Mouse (Mus musculus) neural tube, embryonic 12.5 days (tissue): ENCODE data around the gene Mlxip. TPM values are rescaled to one million over a fixed set of nuclear protein-coding genes. Genes with fewer than 3 reads are reported as not detected.
A peak's percentile ranks its signal among the peaks of the same experiment; 100 is the strongest.

Experiments used
- ATAC-seq: fragments of 200-750 bp; cut with Nextera tagmentation; 2 replicates; pipeline ENCODE4 v1.8.0; 2017; ENCODE audit warnings: low read depth, mild to moderate bottlenecking, moderate TSS enrichment, moderate library complexity; ENCODE audit not compliant: low FRiP score
- H3K27ac ChIP-seq: fragments of 300-500 bp; sonication (generic); 2 replicates; pipeline ENCODE4 v1.5.1; 2016
- H3K27me3 ChIP-seq: fragments of 300-500 bp; sonication (generic); replicated peaks from 2 replicates; pipeline ENCODE4 v1.6.1; 2016; ENCODE audit warnings: mild to moderate bottlenecking
- H3K36me3 ChIP-seq: fragments of 300-500 bp; sonication (generic); 2 replicates; pipeline ENCODE4 v1.6.1; 2016; ENCODE audit warnings: mild to moderate bottlenecking
- H3K4me1 ChIP-seq: fragments of 300-500 bp; sonication (generic); 2 replicates; pipeline ENCODE4 v1.6.1; 2016
- H3K4me2 ChIP-seq: fragments of 300-500 bp; sonication (generic); replicated peaks from 2 replicates; pipeline ENCODE4 v1.6.1; 2016; ENCODE audit warnings: mild to moderate bottlenecking
- H3K4me3 ChIP-seq: fragments of 300-500 bp; sonication (generic); 2 replicates; pipeline ENCODE4 v1.5.1; 2016
- H3K9ac ChIP-seq: fragments of 300-500 bp; sonication (generic); 2 replicates; pipeline ENCODE4 v1.6.1; 2016; ENCODE audit warnings: mild to moderate bottlenecking
- H3K9me3 ChIP-seq: fragments of 300-500 bp; sonication (generic); 2 replicates; pipeline ENCODE4 v1.6.1; 2016; ENCODE audit warnings: mild to moderate bottlenecking
- WGBS: fragments of 180-500 bp; shearing (Covaris S2); methylation state at CpG from one replicate; pipeline ENCODE4 v1.1.7; 2016; 5-methylcytosine and 5-hydroxymethylcytosine counted together
- polyA plus RNA-seq: library from polyadenylated mRNA; unstranded; fragments of >200 nt; fragmentation: Nextera tagmentation; extraction: Ambion mirVana; gene quantifications from 2 replicates; pipeline ENCODE4 v1.2.1, GENCODE M21; 2016

Mlxip gene
- polyA plus RNA-seq, 1 experiment from 2014 or later = 23.3 TPM

DNA sequence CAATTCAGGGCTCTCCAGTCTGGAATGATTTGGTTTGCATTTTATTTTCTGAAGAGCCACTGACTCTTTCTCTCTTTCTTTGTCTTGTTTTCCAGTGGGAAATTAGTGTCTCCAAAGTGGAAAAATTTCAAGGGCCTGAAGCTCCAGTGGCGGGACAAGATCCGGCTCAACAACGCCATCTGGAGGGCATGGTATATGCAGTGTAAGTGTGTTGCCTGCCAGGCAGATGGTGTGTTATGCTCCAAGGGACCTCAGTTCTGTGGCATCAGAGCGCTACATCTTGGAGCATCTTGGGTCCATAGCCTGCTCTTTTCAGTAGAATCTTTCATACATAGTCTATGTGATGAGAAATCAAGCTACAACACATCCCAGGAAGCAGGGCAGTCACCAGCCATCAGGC is 45.3 kb downstream of the Mlxip start:
- WGBS = 84% methylated on average over 4 of the region's 4 CpGs
- H3K4me1 ChIP-seq = 0 out of 2 replicates have a peak, but pooled peaks cover 9% of the 10 kb centered on the region
- no peak for ATAC-seq

DNA sequence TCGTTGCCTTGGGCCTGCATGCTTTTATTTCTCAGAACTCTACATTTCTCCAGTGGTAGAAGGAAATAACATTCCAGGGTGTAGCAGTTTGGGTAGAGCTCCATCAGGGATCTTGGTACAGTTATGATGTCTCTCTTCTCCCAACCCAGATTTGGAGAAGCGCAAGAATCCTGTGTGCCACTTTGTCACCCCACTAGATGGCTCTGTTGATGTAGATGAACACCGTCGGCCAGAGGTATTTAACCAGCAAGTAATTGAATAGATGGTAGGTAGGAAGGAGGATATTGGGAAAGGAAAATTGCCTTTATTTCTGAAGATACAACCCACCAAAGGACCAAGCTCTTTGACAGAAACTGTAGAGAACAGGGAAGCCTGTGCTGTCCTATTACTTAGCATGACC is 46.1 kb downstream of the Mlxip start:
- 72% methylated on average over 4 of the region's 4 CpGs for WGBS
- Histone ChIP-seq H3K27ac (no peak overlapping the region), H3K4me3 (no peak overlapping the region), H3K4me1 (0 out of 2 replicates have a peak, but pooled peaks cover 9% of the 10 kb centered on the region), H3K27me3 (no peaks in the 10 kb centered on the region), H3K9me3 (no peaks in the 10 kb centered on the region), H3K36me3 (peaks cover 29% of the 10 kb centered on the region), H3K9ac (no peak overlapping the region), H3K4me2 (no peak overlapping the region)
- no peak for ATAC-seq

More for the DNA sequence above, 45.3 kb downstream of the Mlxip start:
- Histone ChIP-seq H3K27me3 (no peaks in the 10 kb centered on the region), H3K9ac (no peak overlapping the region), H3K4me2 (no peak overlapping the region), H3K9me3 (no peaks in the 10 kb centered on the region), H3K36me3 (peaks cover 22% of the 10 kb centered on the region), H3K4me3 (no peak overlapping the region), H3K27ac (no peak overlapping the region)

- no peak overlapping the region for H3K4me3 ChIP-seq
- ATAC-seq = no peak
- no peaks in the 10 kb centered on the region for H3K4me1 ChIP-seq
- H3K27me3 ChIP-seq = no peaks in the 10 kb centered on the region
- no peaks in the 10 kb centered on the region for H3K9me3 ChIP-seq
- no peak overlapping the region for H3K27ac ChIP-seq
- no peak overlapping the region for H3K9ac ChIP-seq
- 91% methylated on average over 3 of the region's 3 CpGs for WGBS
- H3K36me3 ChIP-seq = peaks cover 41% of the 10 kb centered on the region
- H3K4me2 ChIP-seq = no peak overlapping the region
Measured at GRCm38 (mm10) chr5:123442283-123442682, 47.7 kb downstream of the Mlxip start.

GRCm38 (mm10) chr5:123444069-123444468 is 49.5 kb downstream of the Mlxip start:
- Histone ChIP-seq H3K27me3 (no peaks in the 10 kb centered on the region), H3K9ac (no peak overlapping the region), H3K36me3 (peaks cover 53% of the 10 kb centered on the region), H3K4me2 (no peak overlapping the region), H3K9me3 (no peaks in the 10 kb centered on the region), H3K27ac (no peak overlapping the region), H3K4me3 (no peak overlapping the region), H3K4me1 (no peaks in the 10 kb centered on the region)
- ATAC-seq = no peak
- 55% methylated on average over 4 of the region's 4 CpGs for WGBS

DNA sequence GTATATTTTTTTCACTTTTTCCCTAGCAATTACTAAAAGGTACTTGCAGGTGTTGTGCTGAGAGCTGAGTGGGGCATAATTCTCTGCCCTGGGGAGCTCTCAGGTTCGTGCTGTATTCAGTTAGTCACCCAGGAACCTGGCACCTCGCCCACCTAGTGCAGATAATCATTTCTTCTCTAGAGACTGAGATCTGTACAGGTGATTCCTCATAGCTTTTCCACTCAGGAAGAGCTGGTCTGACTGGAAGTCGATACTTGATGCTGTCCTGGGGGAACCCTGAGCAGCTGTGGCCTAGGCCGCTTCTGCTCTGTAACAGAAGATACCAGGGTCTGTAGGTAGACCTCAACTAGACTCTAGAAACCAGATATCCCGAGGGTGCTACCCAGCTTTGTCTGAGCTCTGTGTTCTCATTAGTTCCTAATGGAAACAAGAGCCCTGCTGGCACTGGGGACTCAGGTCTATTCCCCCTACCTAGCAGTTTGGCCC is 50.3 kb downstream of the Mlxip start:
- WGBS = 93% methylated on average over 5 of the region's 5 CpGs
- H3K27me3 ChIP-seq = no peaks in the 10 kb centered on the region
- H3K27ac ChIP-seq = no peak overlapping the region
- H3K9ac ChIP-seq = no peak overlapping the region
- H3K4me3 ChIP-seq = no peak overlapping the region
- H3K9me3 ChIP-seq = no peaks in the 10 kb centered on the region
- H3K4me1 ChIP-seq = no peaks in the 10 kb centered on the region
- peaks cover 62% of the 10 kb centered on the region for H3K36me3 ChIP-seq
- ATAC-seq = no peak
- H3K4me2 ChIP-seq = no peak overlapping the region

- H3K9ac ChIP-seq = no peak overlapping the region
- no peak overlapping the region for H3K4me2 ChIP-seq
- H3K36me3 ChIP-seq = peaks cover 90% of the 10 kb centered on the region
- H3K4me3 ChIP-seq = no peak overlapping the region
- WGBS = 92% methylated on average over 7 of the region's 7 CpGs
- H3K4me1 ChIP-seq = no peaks in the 10 kb centered on the region
- no peaks in the 10 kb centered on the region for H3K9me3 ChIP-seq
- ATAC-seq = no peak
- H3K27me3 ChIP-seq = no peaks in the 10 kb centered on the region
- H3K27ac ChIP-seq = no peak overlapping the region
Measured at GRCm38 (mm10) chr5:123451886-123452285, 57.3 kb downstream of the Mlxip start.

- Histone ChIP-seq H3K4me2 (no peak overlapping the region), H3K4me1 (no peaks in the 10 kb centered on the region), H3K27ac (no peak overlapping the region), H3K9me3 (no peaks in the 10 kb centered on the region), H3K4me3 (no peak overlapping the region), H3K9ac (no peak overlapping the region), H3K27me3 (no peaks in the 10 kb centered on the region), H3K36me3 (peaks cover 10% of the 10 kb centered on the region; the same call in 1 of the 2 replicates)
- 75% methylated on average over 5 of the region's 5 CpGs for WGBS
- ATAC-seq = no peak
Measured at GRCm38 (mm10) chr5:123461420-123461819, 66.8 kb downstream of the Mlxip start.

DNA sequence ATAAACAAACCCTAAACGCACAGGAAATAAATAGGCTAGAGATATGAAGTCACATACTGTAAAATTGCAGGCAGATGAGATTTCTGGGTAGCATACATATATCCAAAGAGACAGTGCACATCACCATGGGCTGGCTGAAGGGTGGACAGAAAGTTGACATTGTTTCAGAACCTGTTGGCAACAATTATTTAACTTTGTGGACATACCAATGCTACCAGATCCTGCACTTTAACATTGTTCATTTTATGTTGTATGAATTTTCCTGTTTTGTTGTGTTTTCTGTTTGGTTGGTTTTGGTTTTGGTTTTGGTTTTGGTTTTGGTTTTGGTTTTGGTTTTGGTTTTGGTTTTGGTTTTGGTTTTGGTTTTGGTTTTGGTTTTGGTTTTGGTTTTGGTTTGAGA is 70.0 kb downstream of the Mlxip start:
- Histone ChIP-seq H3K36me3 (no peaks in the 10 kb centered on the region), H3K27ac (no peak overlapping the region), H3K4me1 (no peaks in the 10 kb centered on the region), H3K4me2 (no peak overlapping the region), H3K4me3 (no peak overlapping the region), H3K9me3 (no peaks in the 10 kb centered on the region), H3K27me3 (no peaks in the 10 kb centered on the region), H3K9ac (no peak overlapping the region)
- WGBS = 80% methylated on average over 1 of the region's 1 CpGs
- no peak for ATAC-seq

DNA sequence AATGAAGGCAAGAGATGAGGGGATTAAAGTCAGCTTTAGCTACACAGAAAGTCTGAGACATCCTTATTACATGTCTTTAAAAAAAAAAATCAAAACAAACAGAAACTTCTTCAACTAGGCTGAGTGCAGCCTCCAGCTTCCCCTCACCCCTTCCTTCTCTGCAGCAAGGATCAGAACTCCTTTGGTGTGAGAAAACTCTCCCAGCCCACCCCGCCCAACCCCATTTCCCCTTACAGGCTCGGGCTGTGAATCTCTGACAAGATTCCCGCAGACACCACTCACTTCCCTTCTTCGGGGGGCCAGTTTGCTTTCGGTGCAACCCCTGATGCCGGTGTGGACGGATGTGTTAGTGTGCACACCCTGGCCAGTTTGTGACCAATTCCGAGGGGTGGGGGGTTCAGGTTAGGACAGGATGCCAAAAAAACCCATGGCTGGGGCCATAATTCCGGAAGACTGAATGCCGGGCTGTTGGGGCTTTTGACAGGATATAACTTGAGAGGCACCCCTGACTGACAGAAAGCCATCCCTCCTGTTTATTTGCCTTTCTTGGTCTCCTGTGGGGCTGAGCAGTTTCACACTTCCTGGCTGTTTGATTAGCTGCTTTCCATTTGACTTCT is 76.3 kb downstream of the Mlxip start:
- H3K4me1 ChIP-seq = no peaks in the 10 kb centered on the region
- ATAC-seq = no peak
- H3K9me3 ChIP-seq = no peaks in the 10 kb centered on the region
- no peak overlapping the region for H3K27ac ChIP-seq
- no peaks in the 10 kb centered on the region for H3K27me3 ChIP-seq
- no peak overlapping the region for H3K9ac ChIP-seq
- H3K36me3 ChIP-seq = no peaks in the 10 kb centered on the region
- WGBS = 56% methylated on average over 10 of the region's 10 CpGs
- no peak overlapping the region for H3K4me3 ChIP-seq
- 0 out of 2 replicates have a peak overlapping the region, but pooled peaks have one; percentile 5 for H3K4me2 ChIP-seq

- Histone ChIP-seq H3K4me3 (no peak overlapping the region), H3K36me3 (no peaks in the 10 kb centered on the region), H3K9me3 (no peaks in the 10 kb centered on the region), H3K4me2 (no peak overlapping the region), H3K4me1 (no peaks in the 10 kb centered on the region), H3K9ac (no peak overlapping the region), H3K27ac (no peak overlapping the region), H3K27me3 (no peaks in the 10 kb centered on the region)
- no peak for ATAC-seq
- 73% methylated on average over 5 of the region's 5 CpGs for WGBS
Measured at GRCm38 (mm10) chr5:123473817-123474216, 79.2 kb downstream of the Mlxip start.

DNA sequence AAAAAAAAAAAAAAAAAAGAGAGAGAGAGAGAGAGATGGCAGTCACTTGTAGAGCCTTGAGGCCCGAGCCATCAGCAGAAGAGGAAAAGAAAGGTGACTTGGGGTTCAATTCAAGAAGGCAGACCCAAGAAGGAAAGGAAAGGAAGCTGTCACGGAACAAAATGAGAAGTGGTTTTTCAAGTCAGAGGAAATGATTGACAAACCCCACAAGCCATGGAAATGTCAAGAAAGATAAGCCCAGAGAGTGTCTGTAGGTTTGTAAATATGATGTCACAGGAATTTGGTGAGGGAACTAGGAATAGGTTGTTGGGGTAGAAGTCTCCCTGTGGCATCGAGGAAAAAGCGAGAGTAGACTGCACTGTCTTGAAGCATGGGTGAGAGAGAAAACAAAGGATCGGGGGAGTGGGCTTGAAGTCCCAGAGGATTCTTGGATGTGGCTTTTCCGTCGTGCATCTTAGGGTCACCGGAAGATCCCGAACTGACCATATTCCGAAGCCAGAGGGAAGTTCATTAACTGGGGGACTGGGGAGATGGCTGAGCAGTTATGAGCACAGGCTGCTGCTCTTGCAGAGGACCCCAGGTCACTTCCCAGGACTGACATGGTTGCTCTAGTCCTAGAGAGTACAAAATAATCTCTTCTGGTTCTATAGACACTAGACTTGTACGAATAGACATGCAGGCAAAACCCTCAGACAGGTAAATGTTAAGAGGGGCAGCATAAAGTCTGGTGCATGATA is 93.2 kb downstream of the Mlxip start:
- H3K9me3 ChIP-seq = no peaks in the 10 kb centered on the region
- H3K9ac ChIP-seq = no peak overlapping the region
- ATAC-seq = no peak
- no peaks in the 10 kb centered on the region for H3K36me3 ChIP-seq
- WGBS = 87% methylated on average over 11 of the region's 11 CpGs
- peaks cover 5% of the 10 kb centered on the region for H3K4me1 ChIP-seq
- H3K4me3 ChIP-seq = no peak overlapping the region
- H3K4me2 ChIP-seq = no peak overlapping the region
- H3K27ac ChIP-seq = no peak overlapping the region
- no peaks in the 10 kb centered on the region for H3K27me3 ChIP-seq

DNA sequence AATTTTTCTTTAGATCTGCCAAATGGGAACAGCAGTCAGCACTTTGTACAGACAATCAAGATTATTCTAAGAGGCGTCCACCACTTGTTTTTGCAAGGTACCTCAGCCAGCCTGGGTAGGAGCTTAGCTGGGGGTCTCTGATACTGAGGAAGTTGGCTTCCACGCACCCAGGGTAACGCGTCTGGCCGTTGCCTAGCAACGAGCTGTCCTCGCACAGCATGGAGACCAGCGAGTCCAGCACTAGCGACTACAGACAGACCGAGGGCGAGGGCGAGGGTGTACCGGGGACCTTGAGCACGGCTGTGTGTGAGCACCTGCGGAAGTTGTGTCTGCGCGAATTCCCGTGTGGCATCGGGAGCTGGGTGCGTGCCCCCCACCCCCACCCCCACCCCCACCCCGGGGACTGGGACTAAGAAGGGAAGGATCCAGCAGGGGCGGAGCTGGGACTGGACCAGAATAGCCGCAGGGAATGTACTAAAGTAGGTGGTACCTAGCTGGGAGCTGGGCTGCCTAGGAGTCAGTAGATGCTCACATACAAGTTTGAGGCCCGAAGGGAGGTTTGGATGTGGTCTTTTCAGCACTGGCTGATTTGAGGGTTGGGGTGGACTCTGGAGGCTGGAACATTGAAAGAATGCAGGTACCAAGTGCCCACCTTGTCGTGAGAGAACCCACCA is 94.7 kb downstream of the Mlxip start, which contains the start of the genes Lrrc43 and Il31:
Lrrc43 (plus strand) TSS at position 194 of the 674 bp plus-strand sequence.
Il31 (minus strand) TSS at position 378 of the 674 bp plus-strand sequence.
- Histone ChIP-seq H3K27ac (no peak within 1 kb of the TSS), H3K36me3 (no peaks in the 10 kb centered on the region), H3K4me1 (peaks cover 5% of the 10 kb centered on the region), H3K4me3 (peak within 1 kb of the TSS; percentile 15; the same call in 1 of the 2 replicates), H3K4me2 (peak within 1 kb of the TSS; percentile 63), H3K9ac (0 out of 2 replicates have a peak within 1 kb of the TSS, but pooled peaks have one; percentile 14), H3K9me3 (no peaks in the 10 kb centered on the region), H3K27me3 (no peaks in the 10 kb centered on the region)
- ATAC-seq = 0 out of 2 replicates have a peak, but pooled peaks have one; percentile 33
- 9% methylated on average over 25 of the region's 25 CpGs for WGBS
